Mouse (Mus musculus): ENCODE measurements around the gene Alkbh6.

Gene Alkbh6

DNA sequence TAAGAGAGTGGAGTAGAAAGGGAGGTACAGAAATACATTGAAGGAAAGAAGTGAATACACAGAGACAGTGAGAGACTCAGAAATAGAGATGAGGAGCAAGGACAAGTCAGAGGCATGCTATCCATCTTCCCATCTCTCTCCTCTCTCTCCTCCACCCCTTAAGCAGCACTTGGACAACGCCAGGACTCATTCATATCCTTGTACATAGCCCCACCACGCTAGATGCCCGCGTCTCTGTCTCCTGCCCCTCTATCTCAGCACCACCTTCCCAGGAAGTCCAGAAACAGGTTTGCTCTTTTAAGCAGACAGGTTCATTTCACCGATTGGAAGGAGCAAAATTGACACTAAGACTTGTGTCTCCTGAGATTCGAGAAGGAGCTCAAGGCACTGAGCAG is 54.8 kb downstream of the Alkbh6 start:
- POLR2A ChIA-PET: interaction anchor here (0.6 to 1.6 kb wide), 10 partner anchors 10 to 1424 kb away, joined by 3 to 6 read pairs (median 4); no protein-coding TSS in a partner anchor
- CTCF ChIA-PET: interaction anchor here (0.6 to 2.4 kb wide), 14 partner anchors 10 to 218 kb away, joined by 3 to 7 read pairs (median 4); no protein-coding TSS in a partner anchor

Measured in embryonic stem cell, embryonic (primary cell).